Mouse (Mus musculus) heart, postnatal 0 days (tissue): ENCODE results near the gene Fam89b.

ENCODE experiments used
- CTCF ChIP-seq: IDR thresholded peaks from 2 replicates; pipeline ENCODE4 v1.5.1; 2016; ENCODE audit warnings: antibody characterized with exemption, control low read depth, low read depth
- EP300 ChIP-seq: IDR thresholded peaks from 2 replicates; pipeline ENCODE4 v1.6.1; 2016; ENCODE audit warnings: antibody characterized with exemption, low read depth

- TF ChIP-seq CTCF (no peak), EP300 (no peak)
Observed at GRCm38 (mm10) chr19:5767271-5767670, 37.8 kb upstream of the Fam89b start.
